Comparison of ENCODE assay signal across 20 mouse cellular contexts in genomic region chr7:113460406-113460805, GRCm38 (mm10). TPM values are rescaled to one million over a fixed set of nuclear protein-coding genes. Genes with fewer than 3 reads are reported as not detected.
DNase-seq lines count a peak whose midpoint lies in the region; ATAC-seq and TF ChIP-seq lines count a peak whose summit lies in the region.
"Had no signal": no experiment of that assay in that cellular context is flagged by ENCODE, and none has a peak within 500 bp of the region (broad histone marks: within the 10 kb centered on the region; RNA-seq: fewer than 3 reads in every experiment).

No protein-coding gene starts in this region.

- no peak overlapping the region for H3K9ac ChIP-seq in kidney, postnatal 0 days (ENCODE audit: low read depth, low read length)
- H3K9ac ChIP-seq: midbrain, embryonic 15.5 days had no signal

- peak; percentile 51 for DNase-seq in heart, adult 8-10 months (ENCODE audit: low spot score)
- no peak for DNase-seq in heart, embryonic 10.5 days (ENCODE audit: low spot score)
- peak; percentile 7 for DNase-seq in kidney, postnatal 0 days (ENCODE audit: low spot score)
- DNase-seq in kidney, adult 11 months = no peak
- peak; percentile 10 for DNase-seq in adipocyte (ENCODE audit: low spot score)
- peak; percentile 23 for DNase-seq in lung, postnatal 25 days (ENCODE audit: low spot score)
- no peak for DNase-seq in ovary, postnatal 14 days (ENCODE audit: low spot score)
- DNase-seq: cerebellum, adult 8-10 months; left cerebral cortex, postnatal 4 days; liver; right cerebral cortex, postnatal 14 days; spleen, adult 18-20 months; thymus, postnatal 36 days had no signal

- no peaks in the 10 kb centered on the region for H3K9me3 ChIP-seq in heart, embryonic 10.5 days
- H3K9me3 ChIP-seq in kidney, postnatal 0 days (replicated peaks; ENCODE audit: low read length) = no peaks in the 10 kb centered on the region
- H3K9me3 ChIP-seq: embryonic facial prominence, embryonic 10.5 days; midbrain, embryonic 15.5 days had no signal

- no peaks in the 10 kb centered on the region for H3K4me1 ChIP-seq in heart, embryonic 10.5 days
- H3K4me1 ChIP-seq in kidney, postnatal 0 days (replicated peaks; ENCODE audit: insufficient read depth, low read length) = no peaks in the 10 kb centered on the region
- H3K4me1 ChIP-seq: embryonic facial prominence, embryonic 10.5 days; midbrain, embryonic 15.5 days had no signal

- H3K36me3 ChIP-seq in heart, embryonic 10.5 days = no peaks in the 10 kb centered on the region
- no peaks in the 10 kb centered on the region for H3K36me3 ChIP-seq in kidney, postnatal 0 days (ENCODE audit: insufficient read depth, low read length)
- H3K36me3 ChIP-seq: embryonic facial prominence, embryonic 10.5 days; midbrain, embryonic 15.5 days had no signal

- no peak for TF ChIP-seq CTCF in kidney, postnatal 0 days (IDR thresholded peaks at IDR 0.05; ENCODE audit: low read depth)

- 87% methylated on average over 1 of the region's 1 CpGs for WGBS in heart, embryonic 10.5 days
- 82% methylated on average over 1 of the region's 1 CpGs for WGBS in kidney, postnatal 0 days

- H3K4me2 ChIP-seq in kidney, postnatal 0 days (ENCODE audit: low read length) = no peak overlapping the region
- H3K4me2 ChIP-seq: midbrain, embryonic 15.5 days had no signal

- no peak for ATAC-seq in kidney, postnatal 0 days (replicated peaks; ENCODE audit: low FRiP score, low read depth)
- ATAC-seq: hindbrain, embryonic 16.5 days; intestine, embryonic 16.5 days; midbrain, embryonic 15.5 days had no signal

- H3K27me3 ChIP-seq in heart, embryonic 10.5 days (ENCODE audit: insufficient read depth, poor library complexity, severe bottlenecking) = no peaks in the 10 kb centered on the region
- no peaks in the 10 kb centered on the region for H3K27me3 ChIP-seq in kidney, postnatal 0 days (ENCODE audit: insufficient read depth, low read length)
- H3K27me3 ChIP-seq: CH12.LX; midbrain, embryonic 15.5 days had no signal

- no peak overlapping the region for H3K27ac ChIP-seq in heart, embryonic 10.5 days
- no peak overlapping the region for H3K27ac ChIP-seq in kidney, postnatal 0 days
- H3K27ac ChIP-seq: embryonic facial prominence, embryonic 10.5 days; layer of hippocampus, adult 2 months; midbrain, embryonic 15.5 days had no signal

- no peak overlapping the region for H3K4me3 ChIP-seq in heart, embryonic 10.5 days
- no peak overlapping the region for H3K4me3 ChIP-seq in kidney, postnatal 0 days (replicated peaks; ENCODE audit: low read depth, low read length)
- H3K4me3 ChIP-seq: embryonic facial prominence, embryonic 10.5 days; layer of hippocampus, adult 2 months; midbrain, embryonic 15.5 days; myocyte had no signal

RNA-seq across cellular contexts. Expression of gene Far1, which starts 53.2 kb away (rescaled TPM):
- total RNA-seq in heart, adult 8-10 months (2022) = 10 to 100 TPM; 15.2 to 23.6 (median 20.9) TPM
- polyA plus RNA-seq in heart, embryonic 10.5 days (2016; fragmentation: Nextera tagmentation; extraction: Ambion mirVana) = 60.2 and 62.3 TPM in 2 replicates
- polyA plus RNA-seq in kidney, postnatal 0 days (2015; fragmentation: Nextera tagmentation; extraction: Ambion mirVana) = 80.4 and 90.6 TPM in 2 replicates

Comparison
In these comparisons a context has a peak if more than half of its experiments do, and no peak if none do; other contexts are left out.
1. DNase-seq: peak in heart, adult 8-10 months (single experiment), kidney, postnatal 0 days (single experiment), adipocyte (single experiment) and lung, postnatal 25 days (single experiment); none in heart, embryonic 10.5 days (single experiment), kidney, adult 11 months (single experiment) and ovary, postnatal 14 days (single experiment).